Mouse (Mus musculus) ES-E14 (cell line): ENCODE results near the gene Zfp526. TPM values are rescaled to one million over a fixed set of nuclear protein-coding genes. Genes with fewer than 3 reads are reported as not detected.

Experiments used
- DNase-seq: peaks from one replicate; pipeline ENCODE4 v3.0.0-alpha.2; 2013; ENCODE audit warnings: low read depth, low spot score
- H3K27ac ChIP-seq: 2 replicates; pipeline ENCODE4 v1.5.1; 2012; ENCODE audit warnings: low read depth, mild to moderate bottlenecking, low read length, moderate library complexity, mixed read lengths; ENCODE audit not compliant: poor library complexity, insufficient read depth, severe bottlenecking
- H3K36me3 ChIP-seq: 2 replicates; pipeline ENCODE4 v1.6.1; 2012; ENCODE audit warnings: mild to moderate bottlenecking, low read length, moderate library complexity, mixed read lengths; ENCODE audit not compliant: control insufficient read depth, poor library complexity, insufficient read depth, severe bottlenecking
- H3K4me1 ChIP-seq, 2 experiments: fragments of 150-350 bp in 1 of 2; sonication (generic) in 1 of 2; 2 replicates each; pipeline ENCODE4 v1.6.1; 2012; ENCODE audit warnings: low read length in 2 of 2, mild to moderate bottlenecking in 1 of 2, mixed read lengths in 1 of 2; ENCODE audit not compliant: control insufficient read depth in 2 of 2, insufficient read depth in 2 of 2, poor library complexity in 1 of 2
- H3K4me3 ChIP-seq, 2 experiments: fragments of 150-350 bp in 1 of 2; sonication (generic) in 1 of 2; 2 replicates each; pipeline ENCODE4 v1.5.1; 2012; ENCODE audit warnings: low read length in 2 of 2, low read depth in 1 of 2, mild to moderate bottlenecking in 1 of 2, mixed read lengths in 1 of 2; ENCODE audit not compliant: insufficient read depth in 1 of 2, poor library complexity in 1 of 2, severe bottlenecking in 1 of 2
- H3K9ac ChIP-seq: 2 replicates; pipeline ENCODE4 v1.6.1; 2012; ENCODE audit warnings: low read depth, mild to moderate bottlenecking, low read length, mixed read lengths; ENCODE audit not compliant: poor library complexity, insufficient read depth, severe bottlenecking
- H3K9me3 ChIP-seq: fragments of 150-350 bp; sonication (generic); 2 replicates; pipeline ENCODE4 v1.6.1; 2012; ENCODE audit warnings: low read depth, mild to moderate bottlenecking, low read length; ENCODE audit not compliant: control insufficient read depth, insufficient read depth
- CHD2 ChIP-seq: IDR thresholded peaks from 2 replicates; pipeline ENCODE4 v1.6.1; 2014; ENCODE audit warnings: mild to moderate bottlenecking, low read depth, low read length, inconsistent platforms
- HCFC1 ChIP-seq: IDR thresholded peaks from 2 replicates; pipeline ENCODE4 v1.6.1; 2012; ENCODE audit warnings: low read length, inconsistent platforms, borderline replicate concordance; ENCODE audit not compliant: insufficient read depth
- MAFK ChIP-seq: IDR thresholded peaks from 2 replicates; pipeline ENCODE4 v1.6.1; 2014; ENCODE audit warnings: mild to moderate bottlenecking, low read depth, low read length, inconsistent platforms; ENCODE audit not compliant: insufficient read depth
- ZC3H11A ChIP-seq: IDR thresholded peaks from 2 replicates; pipeline ENCODE4 v1.6.1; 2012; ENCODE audit warnings: low read depth, mild to moderate bottlenecking, inconsistent platforms, low read length, borderline replicate concordance
- ZNF384 ChIP-seq: IDR thresholded peaks from 2 replicates; pipeline ENCODE4 v1.6.1; 2012; ENCODE audit warnings: low read depth, low read length, inconsistent platforms
- in situ Hi-C, 2 experiments: fragments of 600-800 bp; cut with MboI; formaldehyde crosslinking; loops; one replicate each; pipeline ENCODE4 v1.15.1; 2025; ENCODE audit warnings: low sequenced_read_pairs in 2 of 2, inconsistent platforms in 1 of 2; ENCODE audit not compliant: unreplicated experiment in 2 of 2
- total RNA-seq: library from RNA; depleted of rRNA; stranded (reverse); fragments of 300-350 nt; gene quantifications from 2 replicates; pipeline ENCODE4 v1.2.3, GENCODE M21; 2012

Gene Zfp526
- total RNA-seq, 1 experiment, result 5.0 TPM

DNA sequence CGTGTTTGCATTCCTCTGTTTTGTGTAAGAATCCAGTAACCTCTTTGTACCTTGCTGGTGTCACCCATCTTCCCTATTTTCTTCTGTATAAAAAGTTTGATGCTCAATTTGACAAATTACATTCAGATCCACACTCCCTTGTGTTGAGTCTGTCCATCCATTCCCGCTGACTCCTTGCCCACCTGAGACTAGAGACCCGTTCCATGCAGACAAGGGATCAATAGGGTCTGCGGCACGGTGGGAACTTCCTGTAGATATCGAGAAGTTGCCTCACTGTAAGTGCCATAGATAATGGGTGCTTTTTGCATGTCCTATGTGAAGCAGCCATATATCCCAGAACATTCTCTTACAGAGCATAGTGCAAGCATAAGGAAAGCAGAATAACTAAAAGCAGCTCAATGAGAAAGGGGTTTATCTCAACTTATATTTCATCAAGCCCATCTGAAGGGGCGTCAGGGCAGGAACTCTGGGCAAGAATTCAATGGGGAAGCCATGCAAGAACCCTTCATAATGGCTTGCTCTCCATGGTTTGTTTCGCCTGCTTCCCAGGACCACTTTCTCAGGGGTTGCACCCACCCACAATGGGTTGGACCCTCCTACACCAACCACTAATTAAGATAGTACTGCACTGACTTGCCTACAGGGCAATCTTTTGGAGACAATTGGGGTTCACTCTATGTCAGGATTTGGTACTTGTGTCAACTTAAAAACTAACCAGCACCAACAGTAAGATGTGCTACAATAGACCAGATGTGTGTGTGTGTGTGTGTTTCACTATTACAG lies 45.1 kb downstream of the Zfp526 start:
- in situ Hi-C loops, result no loop called here
- Histone ChIP-seq H3K4me1 (peaks cover 19 to 39% of the 10 kb centered on the region in 2 experiments), H3K27ac (peak overlapping the region; percentile 54; the same call in 1 of the 2 replicates), H3K4me3 (peak overlapping the region; percentile 48 to 93; a peak in 3 of 4 replicates), H3K9ac (no peak overlapping the region), H3K36me3 (no peaks in the 10 kb centered on the region), H3K9me3 (no peaks in the 10 kb centered on the region)
- no peak for DNase-seq
- no peak for TF ChIP-seq HCFC1
- no peak for TF ChIP-seq ZNF384
- no peak for TF ChIP-seq MAFK
- TF ChIP-seq ZC3H11A, result no peak
- no peak for TF ChIP-seq CHD2

DNA sequence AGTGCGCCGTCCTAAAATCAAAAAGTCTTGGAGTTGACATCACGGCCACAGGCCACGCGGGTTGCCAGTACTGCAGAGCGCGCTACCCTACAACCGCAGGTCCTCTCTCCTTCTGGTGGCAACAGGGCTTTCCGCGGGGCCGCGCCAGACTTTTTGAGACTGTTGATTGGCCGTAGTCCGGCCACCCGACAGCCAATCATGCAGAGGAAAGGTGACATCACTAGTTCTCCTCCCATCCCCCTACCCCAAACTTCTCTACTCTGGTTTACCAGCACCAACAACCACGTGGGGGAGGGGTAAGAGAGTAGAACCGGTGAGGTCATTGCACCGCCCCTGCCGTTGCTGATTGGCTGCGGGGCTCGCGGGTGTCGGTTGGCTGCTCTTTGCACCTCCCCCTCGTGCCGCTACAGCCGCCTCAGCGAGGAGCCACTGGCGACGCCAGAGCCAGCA lies 46.1 kb downstream of the Zfp526 start, which contains the start of gene Cic:
Gene Cic (plus strand): TSS at position 404 of the 450 bp plus-strand sequence.
- no peaks in the 10 kb centered on the region for H3K36me3 ChIP-seq
- peak within 1 kb of the TSS; percentile 94 for H3K9ac ChIP-seq
- in situ Hi-C loops, result no loop called here
- peak within 1 kb of the TSS; percentile 82 to 93 for H3K4me3 ChIP-seq
- peak; percentile 66 for TF ChIP-seq CHD2
- no peak for TF ChIP-seq ZNF384
- peak; percentile 99 for DNase-seq
- H3K9me3 ChIP-seq, result no peaks in the 10 kb centered on the region
- H3K27ac ChIP-seq, result peak within 1 kb of the TSS; percentile 92
- peaks cover 19 to 47% of the 10 kb centered on the region in 2 experiments for H3K4me1 ChIP-seq

GRCm38 (mm10) chr7:25267751-25268463 lies 46.7 kb downstream of the Zfp526 start:
- TF ChIP-seq MAFK, result no peak
- TF ChIP-seq HCFC1, result peak; percentile 97
- peak; percentile 98 for TF ChIP-seq CHD2
- TF ChIP-seq ZC3H11A, result no peak
- peak; percentile 90 for TF ChIP-seq ZNF384
- Histone ChIP-seq H3K9ac (peak overlapping the region; percentile 94), H3K4me3 (peak overlapping the region; percentile 82 to 93), H3K9me3 (no peaks in the 10 kb centered on the region), H3K27ac (peak overlapping the region; percentile 92), H3K4me1 (peaks cover 18 to 50% of the 10 kb centered on the region in 2 experiments), H3K36me3 (no peaks in the 10 kb centered on the region)
- DNase-seq, result peak; percentile 99
- in situ Hi-C loops, result no loop called here

GRCm38 (mm10) chr7:25268588-25268987 lies 47.4 kb downstream of the Zfp526 start:
- TF ChIP-seq ZC3H11A (no peak), MAFK (no peak), HCFC1 (no peak), CHD2 (no peak), ZNF384 (no peak)
- Histone ChIP-seq H3K27ac (peak overlapping the region; percentile 64; the same call in 1 of the 2 replicates), H3K9me3 (no peaks in the 10 kb centered on the region), H3K36me3 (no peaks in the 10 kb centered on the region), H3K9ac (peak overlapping the region; percentile 80), H3K4me1 (peaks cover 16 to 54% of the 10 kb centered on the region in 2 experiments), H3K4me3 (peak overlapping the region; percentile 77 to 82)
- DNase-seq, result no peak
- in situ Hi-C loops, result no loop called here
